Mouse (Mus musculus): ENCODE measurements around the gene Fgf22. TPM values are rescaled to one million over a fixed set of nuclear protein-coding genes. Genes with fewer than 3 reads are reported as not detected.

Fgf22 gene
- polyA plus RNA-seq, 1 experiment from 2014 or later, result 0.38 TPM

- H3K9me3 ChIP-seq (replicated peaks; ENCODE audit: control insufficient read depth, low read length), result no peaks in the 10 kb centered on the region
- no peak overlapping the region for H3K4me2 ChIP-seq (ENCODE audit: low read depth, low read length)
- WGBS, result 88% methylated on average over 12 of the region's 12 CpGs
- DNase-seq (ENCODE audit: low spot score), result no peak
- H3K27me3 ChIP-seq (ENCODE audit: control insufficient read depth, insufficient read depth, low read length), result no peaks in the 10 kb centered on the region
- peaks cover 19% of the 10 kb centered on the region for H3K4me1 ChIP-seq (ENCODE audit: control insufficient read depth, insufficient read depth, low read length)
- H3K36me3 ChIP-seq (replicated peaks; ENCODE audit: control insufficient read depth, insufficient read depth, low read depth, low read length), result no peaks in the 10 kb centered on the region
- no peak overlapping the region for H3K4me3 ChIP-seq (ENCODE audit: low read depth, low read length)
- no peak overlapping the region for H3K27ac ChIP-seq (replicated peaks; ENCODE audit: low read depth, low read length)
- ATAC-seq (replicated peaks; ENCODE audit: insufficient number of reproducible peaks, low FRiP score, low TSS enrichment, low read depth), result no peak
- no peak overlapping the region for H3K9ac ChIP-seq (replicated peaks; ENCODE audit: low read length)
Observed at GRCm38 (mm10) chr10:79798289-79798928, 43.5 kb downstream of the Fgf22 start.

GRCm38 (mm10) chr10:79800508-79800907 is 45.6 kb downstream of the Fgf22 start:
- H3K4me2 ChIP-seq (ENCODE audit: low read depth, low read length), result no peak overlapping the region
- H3K4me3 ChIP-seq (ENCODE audit: low read depth, low read length), result no peak overlapping the region
- 86% methylated on average over 11 of the region's 11 CpGs for WGBS
- H3K4me1 ChIP-seq (ENCODE audit: control insufficient read depth, insufficient read depth, low read length), result peaks cover 23% of the 10 kb centered on the region
- no peak for ATAC-seq (replicated peaks; ENCODE audit: insufficient number of reproducible peaks, low FRiP score, low TSS enrichment, low read depth)
- no peak for DNase-seq (ENCODE audit: low spot score)
- H3K27me3 ChIP-seq (ENCODE audit: control insufficient read depth, insufficient read depth, low read length), result no peaks in the 10 kb centered on the region
- no peaks in the 10 kb centered on the region for H3K9me3 ChIP-seq (replicated peaks; ENCODE audit: control insufficient read depth, low read length)
- no peak overlapping the region for H3K9ac ChIP-seq (replicated peaks; ENCODE audit: low read length)
- H3K36me3 ChIP-seq (replicated peaks; ENCODE audit: control insufficient read depth, insufficient read depth, low read depth, low read length), result no peaks in the 10 kb centered on the region
- no peak overlapping the region for H3K27ac ChIP-seq (replicated peaks; ENCODE audit: low read depth, low read length)

- Histone ChIP-seq H3K9me3 (replicated peaks; ENCODE audit: control insufficient read depth, low read length) (no peaks in the 10 kb centered on the region), H3K27me3 (ENCODE audit: control insufficient read depth, insufficient read depth, low read length) (no peaks in the 10 kb centered on the region), H3K4me2 (ENCODE audit: low read depth, low read length) (no peak overlapping the region), H3K9ac (replicated peaks; ENCODE audit: low read length) (no peak overlapping the region), H3K4me1 (ENCODE audit: control insufficient read depth, insufficient read depth, low read length) (peaks cover 23% of the 10 kb centered on the region), H3K4me3 (ENCODE audit: low read depth, low read length) (no peak overlapping the region), H3K27ac (replicated peaks; ENCODE audit: low read depth, low read length) (peak overlapping the region; percentile 47; the same call in 1 of the 2 replicates), H3K36me3 (replicated peaks; ENCODE audit: control insufficient read depth, insufficient read depth, low read depth, low read length) (no peaks in the 10 kb centered on the region)
- DNase-seq (ENCODE audit: low spot score) (no peak), ATAC-seq (replicated peaks; ENCODE audit: insufficient number of reproducible peaks, low FRiP score, low TSS enrichment, low read depth) (no peak)
- WGBS, result 23% methylated on average over 3 of the region's 3 CpGs
Observed at GRCm38 (mm10) chr10:79801837-79802236, 47.0 kb downstream of the Fgf22 start.

GRCm38 (mm10) chr10:79802331-79802971 is 47.6 kb downstream of the Fgf22 start:
- H3K27ac ChIP-seq (replicated peaks; ENCODE audit: low read depth, low read length), result peak overlapping the region; percentile 75
- H3K9me3 ChIP-seq (replicated peaks; ENCODE audit: control insufficient read depth, low read length), result no peaks in the 10 kb centered on the region
- H3K4me3 ChIP-seq (ENCODE audit: low read depth, low read length), result no peak overlapping the region
- H3K27me3 ChIP-seq (ENCODE audit: control insufficient read depth, insufficient read depth, low read length), result no peaks in the 10 kb centered on the region
- DNase-seq (ENCODE audit: low spot score) (no peak), ATAC-seq (replicated peaks; ENCODE audit: insufficient number of reproducible peaks, low FRiP score, low TSS enrichment, low read depth) (no peak)
- no peaks in the 10 kb centered on the region for H3K36me3 ChIP-seq (replicated peaks; ENCODE audit: control insufficient read depth, insufficient read depth, low read depth, low read length)
- H3K4me2 ChIP-seq (ENCODE audit: low read depth, low read length), result no peak overlapping the region
- 37% methylated on average over 11 of the region's 11 CpGs for WGBS
- H3K4me1 ChIP-seq (ENCODE audit: control insufficient read depth, insufficient read depth, low read length), result peaks cover 19% of the 10 kb centered on the region
- no peak overlapping the region for H3K9ac ChIP-seq (replicated peaks; ENCODE audit: low read length)

GRCm38 (mm10) chr10:79803716-79804323 is 48.9 kb downstream of the Fgf22 start:
- no peaks in the 10 kb centered on the region for H3K9me3 ChIP-seq (replicated peaks; ENCODE audit: control insufficient read depth, low read length)
- peak overlapping the region; percentile 75 for H3K27ac ChIP-seq (replicated peaks; ENCODE audit: low read depth, low read length)
- peak overlapping the region; percentile 13 for H3K4me3 ChIP-seq (ENCODE audit: low read depth, low read length)
- no peaks in the 10 kb centered on the region for H3K36me3 ChIP-seq (replicated peaks; ENCODE audit: control insufficient read depth, insufficient read depth, low read depth, low read length)
- 6% methylated on average over 29 of the region's 29 CpGs for WGBS
- H3K4me1 ChIP-seq (ENCODE audit: control insufficient read depth, insufficient read depth, low read length), result peaks cover 19% of the 10 kb centered on the region
- H3K27me3 ChIP-seq (ENCODE audit: control insufficient read depth, insufficient read depth, low read length), result no peaks in the 10 kb centered on the region
- peak overlapping the region; percentile 45 for H3K4me2 ChIP-seq (ENCODE audit: low read depth, low read length)
- ATAC-seq (replicated peaks; ENCODE audit: insufficient number of reproducible peaks, low FRiP score, low TSS enrichment, low read depth) (peak; percentile 90), DNase-seq (ENCODE audit: low spot score) (peak; percentile 86)
- peak overlapping the region; percentile 37 for H3K9ac ChIP-seq (replicated peaks; ENCODE audit: low read length)

GRCm38 (mm10) chr10:79805636-79806035 is 50.8 kb downstream of the Fgf22 start:
- 62% methylated on average over 11 of the region's 11 CpGs for WGBS
- peaks cover 3% of the 10 kb centered on the region for H3K36me3 ChIP-seq (replicated peaks; ENCODE audit: control insufficient read depth, insufficient read depth, low read depth, low read length)
- H3K9ac ChIP-seq (replicated peaks; ENCODE audit: low read length), result no peak overlapping the region
- H3K4me2 ChIP-seq (ENCODE audit: low read depth, low read length), result no peak overlapping the region
- H3K27ac ChIP-seq (replicated peaks; ENCODE audit: low read depth, low read length), result no peak overlapping the region
- ATAC-seq (replicated peaks; ENCODE audit: insufficient number of reproducible peaks, low FRiP score, low TSS enrichment, low read depth), result no peak
- no peaks in the 10 kb centered on the region for H3K27me3 ChIP-seq (ENCODE audit: control insufficient read depth, insufficient read depth, low read length)
- H3K9me3 ChIP-seq (replicated peaks; ENCODE audit: control insufficient read depth, low read length), result no peaks in the 10 kb centered on the region
- peaks cover 19% of the 10 kb centered on the region for H3K4me1 ChIP-seq (ENCODE audit: control insufficient read depth, insufficient read depth, low read length)
- H3K4me3 ChIP-seq (ENCODE audit: low read depth, low read length), result no peak overlapping the region
- DNase-seq (ENCODE audit: low spot score), result no peak

GRCm38 (mm10) chr10:79806331-79806730 is 51.5 kb downstream of the Fgf22 start:
- Histone ChIP-seq H3K36me3 (replicated peaks; ENCODE audit: control insufficient read depth, insufficient read depth, low read depth, low read length) (peaks cover 4% of the 10 kb centered on the region), H3K4me1 (ENCODE audit: control insufficient read depth, insufficient read depth, low read length) (peaks cover 19% of the 10 kb centered on the region), H3K4me2 (ENCODE audit: low read depth, low read length) (no peak overlapping the region), H3K9me3 (replicated peaks; ENCODE audit: control insufficient read depth, low read length) (no peaks in the 10 kb centered on the region), H3K9ac (replicated peaks; ENCODE audit: low read length) (no peak overlapping the region), H3K4me3 (ENCODE audit: low read depth, low read length) (no peak overlapping the region), H3K27ac (replicated peaks; ENCODE audit: low read depth, low read length) (no peak overlapping the region), H3K27me3 (ENCODE audit: control insufficient read depth, insufficient read depth, low read length) (no peaks in the 10 kb centered on the region)
- no peak for DNase-seq (ENCODE audit: low spot score)
- WGBS, result 92% methylated on average over 9 of the region's 9 CpGs
- ATAC-seq (replicated peaks; ENCODE audit: insufficient number of reproducible peaks, low FRiP score, low TSS enrichment, low read depth), result no peak

- Histone ChIP-seq H3K9ac (replicated peaks; ENCODE audit: low read length) (no peak overlapping the region), H3K36me3 (replicated peaks; ENCODE audit: control insufficient read depth, insufficient read depth, low read depth, low read length) (peaks cover 4% of the 10 kb centered on the region), H3K4me1 (ENCODE audit: control insufficient read depth, insufficient read depth, low read length) (peaks cover 16% of the 10 kb centered on the region), H3K27ac (replicated peaks; ENCODE audit: low read depth, low read length) (no peak overlapping the region), H3K4me3 (ENCODE audit: low read depth, low read length) (no peak overlapping the region), H3K4me2 (ENCODE audit: low read depth, low read length) (no peak overlapping the region), H3K27me3 (ENCODE audit: control insufficient read depth, insufficient read depth, low read length) (no peaks in the 10 kb centered on the region), H3K9me3 (replicated peaks; ENCODE audit: control insufficient read depth, low read length) (no peaks in the 10 kb centered on the region)
- DNase-seq (ENCODE audit: low spot score) (no peak), ATAC-seq (replicated peaks; ENCODE audit: insufficient number of reproducible peaks, low FRiP score, low TSS enrichment, low read depth) (no peak)
- WGBS, result 81% methylated on average over 10 of the region's 10 CpGs
Observed at GRCm38 (mm10) chr10:79806972-79807371, 52.1 kb downstream of the Fgf22 start.

All from embryonic facial prominence, embryonic 11.5 days (tissue).